Mouse (Mus musculus): ENCODE measurements around the gene Tmbim6.
A peak's percentile ranks its signal among the peaks of the same experiment; 100 is the strongest.

The Tmbim6 gene

DNA sequence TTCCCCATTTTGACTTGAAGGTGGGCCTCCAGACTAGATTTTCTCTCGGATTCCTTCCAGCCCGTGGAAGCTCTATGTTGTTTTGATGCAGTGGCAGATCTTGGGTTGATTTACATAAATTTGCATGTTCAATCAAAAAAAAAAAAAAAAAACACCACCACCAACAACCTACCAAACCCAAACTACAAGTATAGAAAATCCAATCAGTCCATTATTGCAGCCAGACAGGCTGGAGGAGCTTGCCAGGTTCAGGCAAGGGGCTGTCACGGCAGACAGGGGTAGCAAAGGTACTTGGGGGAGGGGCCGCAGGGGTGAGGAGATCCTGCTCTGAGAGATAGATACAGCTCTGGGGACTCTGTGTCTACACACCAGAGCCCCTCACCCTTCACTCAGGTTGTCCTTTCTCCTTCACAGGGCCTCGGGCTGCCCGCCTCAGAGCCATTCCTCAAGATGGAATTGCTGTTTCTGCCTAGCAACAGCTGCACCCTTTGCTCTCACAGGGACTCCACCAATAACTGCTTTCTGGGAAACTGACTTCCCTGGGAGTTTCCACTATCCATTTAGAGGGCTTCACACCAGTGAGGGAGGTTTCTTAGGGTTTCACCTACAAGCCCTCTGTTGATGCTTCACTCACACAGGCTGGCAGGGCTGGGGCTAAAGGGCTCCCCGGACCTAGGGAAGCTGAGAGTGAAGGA lies 62.0 kb downstream of the Tmbim6 start:
- DNase-seq, result no peak

DNA sequence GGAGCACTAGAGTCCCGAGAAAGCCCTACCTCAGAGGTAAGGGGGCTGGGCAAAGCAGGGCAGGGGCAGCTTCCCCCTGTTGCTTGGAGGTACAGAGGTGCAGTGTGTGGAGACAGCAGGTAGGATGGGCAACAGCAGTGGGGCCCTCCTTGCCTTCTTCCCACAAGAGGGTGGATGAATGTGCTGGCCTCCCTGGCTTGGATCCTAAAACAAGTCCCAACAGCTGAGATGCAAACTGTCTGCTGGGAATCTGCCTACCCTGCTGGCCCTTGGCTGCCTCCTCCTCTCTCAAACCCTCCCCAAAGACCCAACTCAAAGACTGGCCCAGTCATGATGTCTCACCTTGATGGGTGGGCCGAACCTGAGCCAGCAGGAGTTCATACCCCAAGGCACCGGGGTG lies 62.7 kb downstream of the Tmbim6 start:
- DNase-seq, result no peak

DNA sequence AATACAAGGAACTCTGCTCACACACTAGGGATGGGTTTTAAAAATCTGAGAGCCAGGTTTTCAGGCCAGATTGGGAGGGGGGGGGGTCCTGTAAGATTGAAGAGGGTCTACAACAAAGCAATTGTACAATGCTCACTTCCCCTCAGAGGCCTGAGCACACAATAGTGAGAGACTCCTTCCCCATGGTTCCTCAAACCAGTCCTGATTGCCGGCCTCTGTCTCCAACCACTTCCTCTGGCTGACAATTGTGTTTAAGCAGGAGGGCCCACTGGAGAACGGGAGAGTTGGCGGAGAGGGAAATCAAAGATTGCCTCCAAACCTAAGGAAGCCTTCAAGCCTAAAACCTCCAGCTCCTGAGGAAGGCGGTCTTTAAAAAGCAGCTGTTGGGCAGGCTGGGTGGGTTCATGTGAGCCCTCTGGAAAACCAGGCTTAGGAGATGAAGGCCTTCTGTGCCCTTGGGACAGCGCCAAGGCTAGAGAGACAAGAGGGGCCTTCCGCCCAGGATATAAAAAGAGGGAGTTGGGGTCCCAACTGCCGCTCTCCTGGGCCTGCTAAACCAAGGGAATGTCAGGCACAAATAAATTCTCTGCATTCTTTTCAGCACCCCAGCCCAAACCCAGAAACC lies 63.8 kb downstream of the Tmbim6 start:
- peak; percentile 50 for DNase-seq

DNA sequence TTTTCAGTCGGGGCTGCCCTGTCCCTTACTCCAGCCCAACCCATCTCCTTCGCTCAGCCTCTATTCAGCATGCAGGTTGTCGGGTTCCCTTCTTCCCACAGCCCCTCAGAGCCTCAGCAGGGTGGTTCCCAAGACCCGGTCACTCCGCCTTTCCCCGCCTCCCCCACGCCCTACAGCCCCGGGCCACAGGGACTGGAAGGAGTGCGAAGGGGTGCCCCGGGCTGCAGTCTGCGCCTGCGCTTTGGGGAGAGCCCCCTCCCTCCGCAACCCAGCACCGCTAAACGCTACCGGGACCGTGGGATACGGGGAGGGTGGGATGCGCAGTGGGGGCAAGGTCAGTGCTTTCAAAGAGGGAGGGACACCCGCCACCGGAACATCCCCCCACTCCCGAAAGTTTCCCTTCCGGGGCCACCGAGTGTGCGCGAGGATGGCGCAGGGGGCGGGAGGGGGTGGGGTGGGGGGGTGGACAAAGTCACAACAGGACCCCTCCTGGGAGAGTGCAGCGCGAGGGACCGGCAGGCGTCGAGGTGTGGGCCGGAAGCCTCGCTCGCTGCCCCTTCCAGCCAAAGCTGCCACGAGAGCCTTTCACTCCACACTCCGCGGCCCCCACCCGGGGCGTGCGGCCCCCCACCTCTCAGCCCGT lies 64.4 kb downstream of the Tmbim6 start:
- peak; percentile 73 for DNase-seq

DNA sequence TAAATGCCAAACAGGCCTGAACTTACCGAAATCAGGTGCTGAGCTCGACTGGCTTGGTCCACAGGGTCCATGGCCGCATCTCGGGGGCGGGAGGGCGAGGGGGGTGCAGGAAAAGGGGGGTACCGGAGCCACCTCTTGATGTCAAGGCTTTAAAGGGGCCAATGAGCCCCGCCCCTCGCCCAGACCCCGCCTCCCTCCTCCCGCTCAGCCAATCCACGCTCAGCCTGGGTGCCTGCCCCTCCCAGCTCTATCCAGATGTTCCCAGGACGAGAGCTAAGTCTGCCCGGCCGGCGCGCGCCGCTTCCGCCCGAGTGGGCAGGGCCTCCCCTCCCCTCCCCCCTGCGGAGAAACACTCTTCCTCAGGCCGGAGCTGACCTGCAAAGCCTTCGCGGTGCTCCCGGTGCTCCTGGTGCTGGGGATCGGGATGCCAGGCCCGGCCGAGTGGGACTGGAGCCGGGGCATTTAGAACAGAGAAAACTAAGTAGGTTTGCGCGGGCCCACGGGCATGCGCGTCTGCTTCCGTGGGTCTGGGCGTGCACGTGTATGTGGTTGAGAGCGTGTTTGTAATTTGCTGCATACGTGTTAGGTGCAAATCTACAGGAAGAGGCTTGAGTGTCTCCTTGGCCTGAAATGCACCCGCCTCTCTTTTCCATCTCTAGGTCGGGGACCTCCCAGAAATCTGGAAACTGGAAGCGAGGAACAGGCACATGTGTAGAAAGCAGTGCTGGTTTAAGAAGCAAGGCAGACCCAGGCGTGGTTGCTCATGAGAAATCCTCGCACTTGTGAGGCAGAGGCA lies 65.1 kb downstream of the Tmbim6 start, which contains the start of gene Nckap5l:
Gene Nckap5l, minus strand, starts transcription at position 143 of the 796 bp plus-strand sequence.
- peak; percentile 86 for DNase-seq

Measured in cerebellum, adult 9-11 months (tissue).